Mouse (Mus musculus) brain, embryonic 14.5 days (tissue): Measurements from ENCODE around the gene Mlana.

ENCODE experiments used
- CTCF ChIP-seq: fragments of 200-500 bp; IDR thresholded peaks from 2 replicates; pipeline ENCODE4 v1.5.1; 2012; ENCODE audit warnings: inconsistent platforms, mild to moderate bottlenecking, moderate library complexity, borderline replicate concordance; ENCODE audit not compliant: insufficient read depth, insufficient read length; ENCODE audit errors: extremely low read depth
- POLR2A ChIP-seq: fragments of 200-500 bp; IDR thresholded peaks from 2 replicates; pipeline ENCODE4 v1.6.1; 2012; ENCODE audit warnings: mild to moderate bottlenecking, inconsistent platforms, borderline replicate concordance; ENCODE audit not compliant: poor library complexity, insufficient read depth, insufficient read length, severe bottlenecking; ENCODE audit errors: extremely low read depth

GRCm38 (mm10) chr19:29696840-29697239, 784 bp upstream of the Mlana start:
- TF ChIP-seq POLR2A, result no peak
- TF ChIP-seq CTCF, result no peak
